Mouse (Mus musculus) forebrain, embryonic 11.5 days (tissue): ENCODE measurements around the gene Entpd6. TPM values are rescaled to one million over a fixed set of nuclear protein-coding genes. Genes with fewer than 3 reads are reported as not detected.

Source experiments
- polyA plus RNA-seq: library from polyadenylated mRNA; unstranded; fragments of >200 nt; fragmentation: Nextera tagmentation; extraction: Ambion mirVana; gene quantifications from 2 replicates; pipeline ENCODE4 v1.2.1, GENCODE M21; 2014

The Entpd6 gene
- polyA plus RNA-seq, 1 experiment from 2014 or later: 27.0 TPM

Other genes starting within 250 kb of the Entpd6 start
- 0.91 TPM in 1 of 2 replicates, not detected in the other for gene Cst7, start 178.6 kb upstream of the Entpd6 start, polyA plus RNA-seq
- 38.4 and 38.9 TPM in 2 replicates for gene Apmap, start 140.5 kb upstream of the Entpd6 start, polyA plus RNA-seq
- gene Acss1, start 80.5 kb upstream of the Entpd6 start, polyA plus RNA-seq: 46.6 and 46.8 TPM in 2 replicates
- 0.08 TPM in 1 of 2 replicates, not detected in the other for gene Vsx1, start 59.7 kb upstream of the Entpd6 start, polyA plus RNA-seq
- 55.6 and 59.4 TPM in 2 replicates for gene Pygb, start 37.7 kb downstream of the Entpd6 start, polyA plus RNA-seq
- 54.2 and 57.9 TPM in 2 replicates for gene Abhd12, start 155.7 kb downstream of the Entpd6 start, polyA plus RNA-seq
- gene Gins1, start 156.4 kb downstream of the Entpd6 start, polyA plus RNA-seq: 80.7 and 84.0 TPM in 2 replicates